Mouse (Mus musculus) ES-Bruce4 (cell line): ENCODE measurements around the gene Slc39a11.

ENCODE experiments used
- CTCF ChIP-seq: IDR thresholded peaks from one replicate; pipeline ENCODE4 v1.8.1; 2011; ENCODE audit warnings: low read depth, low read length
- EP300 ChIP-seq: IDR thresholded peaks from 2 replicates; pipeline ENCODE4 v1.6.1; 2011; ENCODE audit warnings: low read depth, low read length; ENCODE audit not compliant: insufficient read depth
- POLR2A ChIP-seq: IDR thresholded peaks from one replicate; pipeline ENCODE4 v1.8.1; 2011; ENCODE audit warnings: low read length; ENCODE audit not compliant: insufficient read depth

DNA sequence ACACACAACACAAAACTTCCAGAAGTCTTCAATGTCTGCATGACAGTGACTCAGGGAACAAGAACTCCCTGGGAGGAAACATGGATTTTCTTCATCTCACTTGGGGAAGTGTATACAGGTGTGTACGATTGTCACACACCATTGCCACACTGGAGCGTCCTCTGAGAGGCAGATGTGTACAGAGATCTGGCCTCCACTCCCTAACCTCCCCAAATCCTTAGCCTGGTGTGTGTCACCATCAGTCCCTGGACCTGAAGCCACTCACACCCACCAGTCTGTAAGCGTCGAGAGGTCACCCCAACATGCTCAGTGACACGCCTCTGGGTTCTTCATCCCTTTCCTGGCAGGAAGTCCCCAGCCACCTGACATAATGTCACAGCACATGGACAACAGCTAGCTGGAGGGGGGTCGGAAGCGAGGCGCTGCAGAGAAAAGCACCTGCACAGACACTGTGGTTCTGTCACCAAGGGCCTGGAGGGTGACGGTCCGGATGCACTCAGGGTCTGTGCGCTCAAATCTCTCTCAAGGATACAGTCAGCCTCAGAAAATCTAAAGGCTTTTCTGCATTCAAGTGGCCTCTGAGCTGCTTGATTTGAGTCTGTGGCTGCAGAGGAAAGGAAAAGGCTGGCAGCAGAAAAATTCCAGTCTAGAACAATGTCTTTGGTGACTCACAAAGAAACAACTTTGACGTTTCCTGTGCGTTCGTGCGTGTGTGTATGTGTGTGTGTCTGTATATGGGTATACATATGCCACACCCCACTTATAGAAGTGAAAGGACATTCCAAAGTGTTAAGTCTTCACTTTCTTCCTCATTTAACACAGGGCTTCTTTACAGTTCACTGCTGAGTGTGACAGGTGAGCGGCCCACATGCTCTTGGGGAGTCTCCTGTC is 113.3 kb downstream of the Slc39a11 start:
- TF ChIP-seq CTCF (no peak), POLR2A (no peak), EP300 (no peak)
